Mouse (Mus musculus) embryonic facial prominence, embryonic 11.5 days (tissue): ENCODE measurements at regions not wholly inside any gene's neighbourhood (a gene's known extent, or its start where the extent isn't known, plus 50 kb on each side); places are given as distances from the start of the nearest gene placed in this dataset.
A peak's percentile ranks its signal among the peaks of the same experiment; 100 is the strongest.

Experiments
- ATAC-seq: fragments of 200-750 bp; cut with Nextera tagmentation; replicated peaks from 2 replicates; pipeline ENCODE4 v1.8.0; 2017; ENCODE audit warnings: low read depth; ENCODE audit not compliant: insufficient number of reproducible peaks, low FRiP score, low TSS enrichment
- DNase-seq: peaks from one replicate; pipeline ENCODE4 v3.0.0-alpha.2; 2015; ENCODE audit warnings: low spot score
- H3K27ac ChIP-seq: fragments of 300-500 bp; sonication (generic); replicated peaks from 2 replicates; pipeline ENCODE4 v1.5.1; 2014; ENCODE audit warnings: mild to moderate bottlenecking, low read depth, low read length, control low read depth
- H3K27me3 ChIP-seq: fragments of 300-500 bp; sonication (generic); 2 replicates; pipeline ENCODE4 v1.6.1; 2014; ENCODE audit warnings: mild to moderate bottlenecking, low read length, moderate library complexity, mixed read lengths; ENCODE audit not compliant: control insufficient read depth, insufficient read depth
- H3K36me3 ChIP-seq: fragments of 300-500 bp; sonication (generic); replicated peaks from 2 replicates; pipeline ENCODE4 v1.6.1; 2014; ENCODE audit warnings: low read depth, mild to moderate bottlenecking, low read length, moderate library complexity, mixed read lengths; ENCODE audit not compliant: control insufficient read depth, insufficient read depth
- H3K4me1 ChIP-seq: fragments of 300-500 bp; sonication (generic); 2 replicates; pipeline ENCODE4 v1.6.1; 2014; ENCODE audit warnings: low read length, mixed read lengths; ENCODE audit not compliant: control insufficient read depth, insufficient read depth
- H3K4me2 ChIP-seq: fragments of 300-500 bp; sonication (generic); 2 replicates; pipeline ENCODE4 v1.6.1; 2014; ENCODE audit warnings: low read depth, mild to moderate bottlenecking, control low read depth, low read length, moderate library complexity
- H3K4me3 ChIP-seq: fragments of 300-500 bp; sonication (generic); 2 replicates; pipeline ENCODE4 v1.5.1; 2014; ENCODE audit warnings: low read depth, low read length, control low read depth
- H3K9ac ChIP-seq: fragments of 300-500 bp; sonication (generic); replicated peaks from 2 replicates; pipeline ENCODE4 v1.6.1; 2014; ENCODE audit warnings: mild to moderate bottlenecking, control low read depth, low read length
- H3K9me3 ChIP-seq: fragments of 300-500 bp; sonication (generic); replicated peaks from 2 replicates; pipeline ENCODE4 v1.6.1; 2016; ENCODE audit warnings: mild to moderate bottlenecking, low read length, inconsistent platforms, mixed read lengths; ENCODE audit not compliant: control insufficient read depth
- WGBS: fragments of 180-500 bp; shearing (Covaris S2); extraction: QIAGEN DNeasy Blood & Tissue Kit; methylation state at CpG from one replicate; pipeline ENCODE4 v1.1.7; 2014; 5-methylcytosine and 5-hydroxymethylcytosine counted together

DNA sequence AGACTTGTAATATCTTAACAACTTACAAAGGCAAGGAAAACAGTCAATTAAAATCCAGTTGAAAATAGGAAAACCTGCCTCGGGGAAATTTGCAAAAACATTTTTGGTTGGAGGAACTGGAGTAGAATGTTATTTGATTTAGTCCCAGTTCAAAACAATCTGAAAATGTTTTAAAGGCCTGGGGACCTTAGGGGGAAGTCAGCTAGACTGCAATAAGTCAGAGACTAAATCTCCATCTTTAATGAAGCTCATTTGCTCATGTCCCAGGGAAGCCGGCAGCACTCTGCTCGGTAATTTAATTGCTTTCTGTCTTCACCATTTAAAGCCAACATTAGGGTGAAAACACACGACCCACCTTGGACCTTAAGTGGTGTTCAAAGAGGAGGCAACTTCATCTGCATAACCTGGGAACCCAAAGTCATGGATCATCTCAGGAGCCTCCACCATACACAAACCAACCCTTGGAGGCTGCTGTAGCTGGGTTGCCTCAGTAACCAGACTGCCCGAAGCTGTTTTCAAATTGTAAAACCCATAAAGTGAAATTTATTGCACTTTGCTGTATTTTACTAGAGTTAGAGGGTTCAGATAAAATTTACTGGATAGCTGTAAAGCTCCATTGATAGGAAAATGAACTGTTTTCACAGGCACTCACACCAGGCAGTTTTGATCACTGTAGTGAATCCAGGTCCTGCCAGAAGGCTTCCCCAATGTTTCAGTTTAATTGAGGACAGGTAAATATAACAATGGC is 205.6 kb upstream of the Mpped2 start:
- no peak overlapping the region for H3K4me3 ChIP-seq
- no peak overlapping the region for H3K27ac ChIP-seq
- H3K9me3 ChIP-seq = no peaks in the 10 kb centered on the region
- WGBS = 64% methylated on average over 5 of the region's 5 CpGs
- no peaks in the 10 kb centered on the region for H3K27me3 ChIP-seq
- H3K36me3 ChIP-seq = no peaks in the 10 kb centered on the region
- H3K9ac ChIP-seq = no peak overlapping the region
- H3K4me1 ChIP-seq = no peaks in the 10 kb centered on the region
- DNase-seq (no peak), ATAC-seq (no peak)
- H3K4me2 ChIP-seq = no peak overlapping the region

DNA sequence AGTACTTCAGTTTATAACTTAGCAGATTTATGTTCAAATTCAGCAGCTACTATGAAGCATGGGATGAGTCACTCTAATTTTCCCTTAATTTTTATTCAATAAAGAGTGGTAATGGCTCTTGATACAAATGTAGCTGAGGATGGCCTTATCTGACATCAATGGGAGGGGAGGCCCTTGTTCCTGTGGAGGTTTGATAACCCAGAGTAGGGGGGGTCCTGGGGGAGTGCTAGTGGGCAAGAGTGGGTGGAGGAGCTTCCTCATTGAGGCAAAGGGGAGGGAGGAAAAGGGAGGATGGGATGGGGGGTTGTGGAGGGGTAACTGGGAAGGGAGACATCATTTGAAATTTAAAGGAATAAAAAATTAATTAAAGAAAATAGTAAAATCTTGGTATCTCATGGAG is 194.3 kb upstream of the Mpped2 start:
- H3K4me2 ChIP-seq = no peak overlapping the region
- no peaks in the 10 kb centered on the region for H3K9me3 ChIP-seq
- H3K4me1 ChIP-seq = no peaks in the 10 kb centered on the region
- no peaks in the 10 kb centered on the region for H3K27me3 ChIP-seq
- no peak for DNase-seq
- H3K27ac ChIP-seq = no peak overlapping the region
- no peaks in the 10 kb centered on the region for H3K36me3 ChIP-seq
- H3K4me3 ChIP-seq = no peak overlapping the region
- no peak for ATAC-seq
- no peak overlapping the region for H3K9ac ChIP-seq

DNA sequence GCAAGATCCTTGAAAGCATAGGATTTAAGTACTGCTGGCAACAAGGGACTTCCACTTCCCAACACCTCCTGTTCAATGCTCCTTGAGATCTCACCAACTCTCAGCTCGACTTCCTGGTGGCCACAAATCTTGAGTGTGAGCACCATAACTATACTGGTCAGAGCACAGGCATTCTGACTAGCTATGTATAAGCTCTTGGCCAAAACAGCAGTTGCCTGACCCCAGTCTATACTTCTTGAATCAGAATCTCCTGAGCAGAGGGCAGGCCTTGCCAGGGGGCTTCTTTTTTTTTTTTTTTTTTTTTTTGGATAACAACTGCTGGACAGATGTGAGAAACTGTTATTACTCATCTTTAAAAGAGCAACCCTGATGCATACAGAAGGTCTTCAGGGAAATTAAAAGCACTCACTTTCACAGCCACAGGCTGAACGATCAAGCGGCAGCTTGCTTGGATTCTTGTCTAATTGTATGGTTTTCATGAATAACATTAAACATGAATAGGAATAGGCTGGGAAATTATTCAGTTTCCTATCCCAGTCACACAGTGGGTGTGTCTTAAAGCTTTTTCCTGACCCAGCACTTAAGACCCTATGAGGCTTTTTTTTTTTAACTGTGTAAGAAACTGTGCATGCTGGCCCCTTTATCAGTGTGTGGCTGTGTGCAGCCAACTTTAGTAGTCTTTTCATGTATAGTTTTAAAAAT is 193.7 kb upstream of the Mpped2 start:
- Histone ChIP-seq H3K4me2 (no peak overlapping the region), H3K36me3 (no peaks in the 10 kb centered on the region), H3K9ac (no peak overlapping the region), H3K9me3 (no peaks in the 10 kb centered on the region), H3K4me1 (no peaks in the 10 kb centered on the region), H3K27me3 (no peaks in the 10 kb centered on the region), H3K27ac (no peak overlapping the region), H3K4me3 (no peak overlapping the region)
- ATAC-seq (0 out of 2 replicates have a peak, but pooled peaks have one; percentile 29), DNase-seq (peak; percentile 28)
- 40% methylated on average over 3 of the region's 3 CpGs for WGBS

DNA sequence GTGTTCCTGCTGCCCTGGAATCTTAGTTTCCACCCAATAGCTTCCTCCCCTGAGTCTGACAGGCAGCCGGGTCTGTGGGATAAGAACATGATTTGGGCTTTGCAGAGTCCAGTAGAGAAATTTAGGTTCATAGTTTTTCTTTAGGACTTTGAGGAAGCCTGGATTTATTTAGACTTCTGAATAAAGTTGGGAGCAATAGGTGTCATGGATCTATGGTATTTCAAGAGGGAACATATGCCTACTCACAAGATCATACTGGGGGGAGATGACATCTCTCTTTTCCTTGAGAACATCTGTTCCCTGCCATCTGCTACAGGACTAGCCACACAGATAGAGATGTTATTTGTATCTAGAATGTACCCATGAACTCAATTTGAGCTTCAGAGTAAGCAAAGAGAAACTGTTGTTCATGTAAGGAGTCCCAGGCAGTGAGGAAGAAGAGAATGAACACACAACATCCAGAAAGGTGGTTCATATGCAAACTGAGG is 188.1 kb upstream of the Mpped2 start:
- Histone ChIP-seq H3K27me3 (no peaks in the 10 kb centered on the region), H3K9me3 (no peaks in the 10 kb centered on the region), H3K9ac (no peak overlapping the region), H3K4me2 (no peak overlapping the region), H3K4me1 (no peaks in the 10 kb centered on the region), H3K4me3 (no peak overlapping the region), H3K36me3 (no peaks in the 10 kb centered on the region), H3K27ac (no peak overlapping the region)
- DNase-seq (no peak), ATAC-seq (no peak)
- WGBS = 90% methylated on average over 1 of the region's 1 CpGs

DNA sequence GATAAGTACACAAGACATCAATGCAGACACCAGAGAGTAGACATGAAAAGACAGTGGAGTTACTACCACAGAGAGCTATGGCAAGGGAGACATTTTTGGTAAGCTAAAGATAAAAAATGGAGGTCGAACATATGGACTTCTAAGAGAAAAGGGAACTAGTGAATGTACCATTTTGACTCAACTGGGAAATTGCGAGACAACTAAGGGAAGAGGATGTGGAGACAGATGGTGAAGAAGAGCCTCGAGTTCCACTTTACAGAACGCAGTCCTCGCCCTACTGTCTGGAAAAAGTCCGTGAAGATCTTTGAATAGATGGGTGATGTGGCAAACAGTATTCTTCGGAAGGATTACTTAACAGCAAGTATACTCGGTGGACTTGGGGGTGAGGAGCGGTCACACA is 181.2 kb upstream of the Mpped2 start:
- DNase-seq = no peak
- Histone ChIP-seq H3K4me3 (no peak overlapping the region), H3K36me3 (no peaks in the 10 kb centered on the region), H3K27me3 (no peaks in the 10 kb centered on the region), H3K27ac (no peak overlapping the region), H3K4me2 (no peak overlapping the region), H3K9me3 (no peaks in the 10 kb centered on the region), H3K4me1 (no peaks in the 10 kb centered on the region), H3K9ac (no peak overlapping the region)
- WGBS = 80% methylated on average over 9 of the region's 9 CpGs
- no peak for ATAC-seq

DNA sequence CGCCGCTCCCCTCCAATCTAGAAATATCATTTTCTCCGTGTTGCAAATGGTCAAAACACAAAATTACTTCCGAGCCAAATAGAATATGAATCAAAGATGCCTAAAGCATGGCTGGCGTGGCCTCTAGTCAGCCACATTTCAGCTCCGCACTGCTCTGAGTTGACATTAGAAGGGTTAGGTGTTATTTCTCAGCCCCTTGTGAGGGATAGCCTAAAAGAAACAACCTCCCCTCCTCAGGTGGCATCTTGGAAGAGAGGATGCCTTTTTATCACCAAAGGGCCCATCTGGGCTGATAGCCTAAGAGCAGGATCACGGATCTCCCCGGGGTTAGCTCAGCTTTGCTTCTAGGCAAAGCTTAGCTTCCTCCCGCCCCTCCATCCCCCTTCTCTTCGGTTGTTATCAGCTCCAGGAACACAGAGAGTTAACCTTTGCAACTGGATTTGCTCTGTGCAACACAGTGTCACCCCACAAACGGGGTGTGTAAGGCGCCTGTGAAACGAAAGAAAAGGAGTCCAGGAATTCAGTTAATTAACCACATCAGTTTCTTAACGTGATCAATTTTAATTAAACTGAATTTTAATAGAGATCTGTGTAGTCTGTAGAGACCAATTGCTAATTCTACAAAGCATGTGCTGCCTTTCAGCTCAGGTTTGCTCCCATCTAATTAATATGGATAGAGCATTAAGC is 180.6 kb upstream of the Mpped2 start:
- ATAC-seq = no peak
- DNase-seq = no peak
- no peaks in the 10 kb centered on the region for H3K9me3 ChIP-seq
- no peak overlapping the region for H3K27ac ChIP-seq
- no peak overlapping the region for H3K4me3 ChIP-seq
- no peaks in the 10 kb centered on the region for H3K4me1 ChIP-seq
- H3K27me3 ChIP-seq = no peaks in the 10 kb centered on the region
- no peak overlapping the region for H3K9ac ChIP-seq
- no peak overlapping the region for H3K4me2 ChIP-seq
- 49% methylated on average over 14 of the region's 14 CpGs for WGBS
- no peaks in the 10 kb centered on the region for H3K36me3 ChIP-seq

DNA sequence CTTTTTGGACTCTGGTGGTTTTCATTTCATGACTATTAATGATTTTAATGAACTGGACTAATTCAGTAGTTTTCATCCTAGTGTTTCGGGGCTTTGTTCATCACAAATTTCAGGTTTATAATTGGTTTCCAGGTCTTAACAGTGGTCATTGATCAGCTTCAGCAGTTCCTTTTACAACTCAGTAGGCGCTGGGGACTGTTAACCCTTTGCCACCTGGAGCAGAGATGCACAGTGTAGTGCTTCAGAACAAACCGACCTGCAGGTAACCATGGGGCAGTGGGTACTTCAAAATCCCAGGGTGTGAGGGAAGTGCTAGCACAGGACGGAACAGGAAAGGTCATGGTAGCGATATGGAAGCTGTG is 180.1 kb upstream of the Mpped2 start:
- H3K4me2 ChIP-seq = no peak overlapping the region
- no peak overlapping the region for H3K27ac ChIP-seq

DNA sequence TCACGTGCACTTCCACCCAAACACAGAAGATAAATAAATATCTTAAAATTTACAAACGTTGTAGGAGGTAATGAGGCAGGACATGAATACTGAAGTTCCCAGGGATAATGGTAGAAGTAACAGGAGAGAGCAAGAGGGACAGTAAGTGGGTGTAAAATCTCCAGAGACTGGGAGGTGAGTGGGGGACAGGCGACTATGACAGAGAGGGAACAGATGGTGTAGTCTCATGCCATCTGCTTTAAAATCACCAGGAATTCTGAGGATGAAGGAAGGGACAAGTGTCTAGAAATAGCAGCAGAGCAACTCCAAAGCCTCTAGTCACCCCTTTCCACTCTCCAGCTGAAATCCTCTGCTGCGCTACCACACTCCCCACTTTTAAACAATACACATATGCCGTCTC is 175.8 kb upstream of the Mpped2 start:
- no peak overlapping the region for H3K27ac ChIP-seq
- no peak for ATAC-seq

More for the DNA sequence above, 180.1 kb upstream of the Mpped2 start:
- H3K4me3 ChIP-seq = no peak overlapping the region
- WGBS = 46% methylated on average over 5 of the region's 5 CpGs
- H3K27me3 ChIP-seq = no peaks in the 10 kb centered on the region
- no peak for DNase-seq
- H3K9ac ChIP-seq = no peak overlapping the region
- no peaks in the 10 kb centered on the region for H3K9me3 ChIP-seq
- no peaks in the 10 kb centered on the region for H3K4me1 ChIP-seq
- no peak for ATAC-seq
- no peaks in the 10 kb centered on the region for H3K36me3 ChIP-seq

More for the DNA sequence above, 175.8 kb upstream of the Mpped2 start:
- Histone ChIP-seq H3K27me3 (no peaks in the 10 kb centered on the region), H3K4me3 (no peak overlapping the region), H3K4me1 (no peaks in the 10 kb centered on the region), H3K4me2 (no peak overlapping the region), H3K9me3 (no peaks in the 10 kb centered on the region), H3K36me3 (no peaks in the 10 kb centered on the region), H3K9ac (no peak overlapping the region)
- no peak for DNase-seq
- 75% methylated on average over 5 of the region's 5 CpGs for WGBS
